Mouse (Mus musculus): ENCODE measurements at regions not wholly inside any gene's neighbourhood (a gene's known extent, or its start where the extent isn't known, plus 50 kb on each side); places are given as distances from the start of the nearest gene placed in this dataset.
"Not testable (repeated sequence)": the region's sequence is repeated elsewhere in the genome, so short reads cannot be mapped to it uniquely, and the experiment has no call there.

- WGBS: 80% methylated on average over 10 of the region's 10 CpGs
- not testable (repeated sequence) for ATAC-seq (ENCODE audit: borderline replicate concordance, extremely low read depth, low FRiP score, low TSS enrichment); H3K36me3 ChIP-seq; H3K27ac ChIP-seq; H3K27me3 ChIP-seq; H3K9me3 ChIP-seq; H3K4me1 ChIP-seq; H3K4me2 ChIP-seq; H3K9ac ChIP-seq; H3K4me3 ChIP-seq
Measured at GRCm38 (mm10) chr14:53427636-53428035, 826.3 kb downstream of the Dad1 start.

- H3K27ac ChIP-seq; H3K9ac ChIP-seq; H3K9me3 ChIP-seq; H3K36me3 ChIP-seq; H3K27me3 ChIP-seq; H3K4me3 ChIP-seq; H3K4me2 ChIP-seq; ATAC-seq (ENCODE audit: borderline replicate concordance, extremely low read depth, low FRiP score, low TSS enrichment); H3K4me1 ChIP-seq: not testable (repeated sequence)
- 58% methylated on average over 2 of the region's 2 CpGs for WGBS
Measured at GRCm38 (mm10) chr14:53416955-53417354, 836.9 kb downstream of the Dad1 start.

GRCm38 (mm10) chr14:53407500-53408227 is 846.2 kb downstream of the Dad1 start:
- H3K36me3 ChIP-seq; H3K9me3 ChIP-seq; H3K4me3 ChIP-seq; H3K27me3 ChIP-seq; H3K9ac ChIP-seq; ATAC-seq (ENCODE audit: borderline replicate concordance, extremely low read depth, low FRiP score, low TSS enrichment); H3K4me2 ChIP-seq; H3K27ac ChIP-seq; H3K4me1 ChIP-seq: not testable (repeated sequence)
- WGBS: 26% methylated on average over 2 of the region's 5 CpGs

GRCm38 (mm10) chr14:53390307-53390706 is 863.6 kb downstream of the Dad1 start:
- H3K36me3 ChIP-seq; H3K4me2 ChIP-seq; ATAC-seq (ENCODE audit: borderline replicate concordance, extremely low read depth, low FRiP score, low TSS enrichment); H3K9ac ChIP-seq; H3K9me3 ChIP-seq; H3K4me3 ChIP-seq; H3K27ac ChIP-seq; H3K4me1 ChIP-seq; H3K27me3 ChIP-seq: not testable (repeated sequence)
- no CpG with 5 or more reads among the region's 1 CpGs for WGBS

DNA sequence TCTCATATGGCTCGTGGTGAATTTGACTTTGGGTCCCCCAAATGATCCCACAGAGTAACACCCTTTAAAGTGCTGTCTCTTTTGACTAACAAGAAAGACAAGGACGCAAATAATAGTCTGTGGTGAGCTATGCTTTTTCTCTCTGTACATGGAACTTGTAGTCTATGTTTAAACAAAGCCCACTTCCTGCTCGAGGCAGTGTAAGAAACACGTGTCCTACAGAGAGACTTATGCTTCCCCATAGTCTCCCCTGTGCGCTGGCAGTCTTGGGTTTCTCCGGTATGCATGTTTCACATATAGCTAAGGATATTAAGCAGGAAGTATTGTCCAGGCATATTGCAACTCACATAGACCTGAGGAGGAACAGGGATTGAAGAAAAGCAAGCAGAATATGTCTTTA is 879.0 kb upstream of the Olfr1507 start:
- H3K4me3 ChIP-seq; H3K27ac ChIP-seq; H3K27me3 ChIP-seq; H3K4me1 ChIP-seq; ATAC-seq (ENCODE audit: borderline replicate concordance, extremely low read depth, low FRiP score, low TSS enrichment); H3K9ac ChIP-seq; H3K4me2 ChIP-seq; H3K36me3 ChIP-seq; H3K9me3 ChIP-seq: not testable (repeated sequence)
- 68% methylated on average over 5 of the region's 6 CpGs for WGBS

DNA sequence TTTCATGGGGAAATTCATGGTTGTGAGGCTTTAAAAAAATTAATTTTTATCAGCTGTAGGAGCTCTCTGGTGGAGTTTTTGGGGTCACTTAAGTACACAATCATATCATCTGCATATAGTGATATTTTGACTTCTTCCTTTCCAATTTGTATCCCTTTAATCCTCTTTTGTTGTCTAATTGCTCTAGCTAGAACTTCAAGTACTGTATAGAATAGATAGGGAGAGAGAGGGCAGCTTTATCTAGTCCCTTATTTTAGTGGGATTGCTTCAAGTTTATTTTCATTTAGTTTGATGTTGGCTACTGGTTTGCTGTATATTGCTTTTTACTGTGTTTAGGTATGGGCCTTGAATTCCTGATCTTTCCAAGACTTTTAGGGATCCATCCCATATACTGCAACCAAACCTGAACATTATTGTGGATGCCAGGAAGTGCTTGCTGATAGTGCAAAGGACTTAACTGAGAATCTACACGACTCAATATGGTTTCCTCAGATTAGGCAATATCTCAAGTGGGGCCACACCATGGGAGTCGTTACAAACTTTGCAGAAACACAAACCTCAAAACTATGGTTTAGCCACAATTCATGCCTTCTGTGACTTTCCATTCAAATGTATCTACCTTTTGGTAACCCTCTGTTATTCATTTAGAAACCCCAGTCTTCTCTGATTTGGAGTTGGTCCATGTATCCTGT is 878.4 kb upstream of the Olfr1507 start:
- not testable (repeated sequence) for H3K4me2 ChIP-seq; H3K9ac ChIP-seq; H3K27me3 ChIP-seq; ATAC-seq (ENCODE audit: borderline replicate concordance, extremely low read depth, low FRiP score, low TSS enrichment); H3K36me3 ChIP-seq; H3K4me1 ChIP-seq; H3K9me3 ChIP-seq; H3K4me3 ChIP-seq; H3K27ac ChIP-seq
- WGBS: no CpG with 5 or more reads among the region's 2 CpGs

- Histone ChIP-seq H3K4me1 (no peaks in the 10 kb centered on the region), H3K4me2 (no peak overlapping the region), H3K27me3 (no peaks in the 10 kb centered on the region), H3K27ac (no peak overlapping the region), H3K9me3 (no peaks in the 10 kb centered on the region), H3K4me3 (no peak overlapping the region), H3K9ac (no peak overlapping the region), H3K36me3 (no peaks in the 10 kb centered on the region)
- no peak for ATAC-seq (ENCODE audit: borderline replicate concordance, extremely low read depth, low FRiP score, low TSS enrichment)
- 47% methylated on average over 2 of the region's 2 CpGs for WGBS
Measured at GRCm38 (mm10) chr14:53369776-53370175, 874.2 kb upstream of the Olfr1507 start.

DNA sequence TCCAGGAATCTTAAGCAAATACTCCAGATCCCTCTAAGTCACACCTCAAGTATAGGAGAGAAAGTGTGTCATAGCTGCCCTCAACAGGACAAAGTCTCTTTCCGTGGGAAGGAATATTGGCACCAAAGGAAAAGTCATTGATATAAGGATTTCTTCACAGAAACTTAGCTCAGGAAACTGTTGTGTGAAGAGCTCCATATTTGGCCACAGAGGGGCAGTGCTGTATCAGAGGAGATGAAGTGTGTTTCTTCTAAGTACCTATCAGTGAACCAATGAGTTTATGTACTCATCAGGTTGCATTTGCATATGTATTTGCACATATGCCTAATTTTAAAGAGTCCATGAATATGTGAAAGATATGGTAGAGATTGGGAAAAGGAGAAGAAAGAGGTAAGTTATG is 871.9 kb upstream of the Olfr1507 start:
- H3K27me3 ChIP-seq; H3K4me1 ChIP-seq; H3K9me3 ChIP-seq; ATAC-seq (ENCODE audit: borderline replicate concordance, extremely low read depth, low FRiP score, low TSS enrichment); H3K4me3 ChIP-seq; H3K27ac ChIP-seq; H3K4me2 ChIP-seq; H3K36me3 ChIP-seq; H3K9ac ChIP-seq: not testable (repeated sequence)
- 24% methylated on average over 1 of the region's 1 CpGs for WGBS

DNA sequence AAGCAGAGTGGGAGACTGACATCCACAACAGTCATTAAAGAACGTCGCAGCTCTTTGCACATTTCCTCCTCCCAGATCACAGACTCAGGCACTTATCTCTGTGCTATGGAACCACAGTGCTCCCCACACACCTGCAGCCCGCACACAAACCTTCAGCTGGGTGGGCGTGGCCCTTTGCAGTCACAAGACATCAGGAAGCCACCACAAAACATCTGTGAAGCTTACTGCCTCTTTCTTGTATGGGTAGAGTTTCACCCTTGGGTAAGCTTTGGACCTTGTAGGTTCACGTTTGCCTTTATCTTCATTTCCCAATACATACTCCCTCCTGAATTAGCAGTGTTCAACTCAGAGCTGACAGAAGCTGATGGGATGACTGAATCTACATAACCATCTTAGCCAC is 868.4 kb upstream of the Olfr1507 start:
- not testable (repeated sequence) for H3K36me3 ChIP-seq; H3K27me3 ChIP-seq; H3K27ac ChIP-seq; ATAC-seq (ENCODE audit: borderline replicate concordance, extremely low read depth, low FRiP score, low TSS enrichment); H3K4me1 ChIP-seq; H3K4me3 ChIP-seq; H3K4me2 ChIP-seq; H3K9me3 ChIP-seq; H3K9ac ChIP-seq
- WGBS: 82% methylated on average over 5 of the region's 5 CpGs

DNA sequence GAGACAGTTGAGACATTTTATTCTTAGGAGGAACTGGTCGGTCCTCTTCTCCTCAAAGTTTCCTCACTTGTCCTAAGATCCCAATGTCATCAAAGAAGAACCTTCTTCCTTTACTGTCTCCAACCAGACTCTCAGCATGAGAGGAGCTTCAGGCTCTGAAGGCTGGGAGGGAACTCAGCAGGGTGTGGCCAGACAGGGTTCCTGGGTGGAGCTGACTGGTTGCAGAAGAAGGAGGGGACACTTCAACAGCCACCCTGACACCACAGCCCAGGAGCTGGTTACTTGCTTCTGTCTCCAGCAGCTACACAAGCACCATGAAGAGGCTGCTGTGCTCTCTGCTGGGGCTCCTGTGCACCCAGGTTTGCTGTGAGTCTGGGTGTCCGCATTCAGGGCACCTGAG is 866.5 kb upstream of the Olfr1507 start:
- H3K9me3 ChIP-seq; H3K4me3 ChIP-seq; H3K4me1 ChIP-seq; H3K36me3 ChIP-seq; H3K9ac ChIP-seq; H3K27ac ChIP-seq; H3K27me3 ChIP-seq; ATAC-seq (ENCODE audit: borderline replicate concordance, extremely low read depth, low FRiP score, low TSS enrichment); H3K4me2 ChIP-seq: not testable (repeated sequence)
- WGBS: 67% methylated on average over 2 of the region's 2 CpGs

- H3K36me3 ChIP-seq; H3K27me3 ChIP-seq; H3K27ac ChIP-seq; H3K9me3 ChIP-seq; H3K9ac ChIP-seq; H3K4me3 ChIP-seq; H3K4me1 ChIP-seq; ATAC-seq (ENCODE audit: borderline replicate concordance, extremely low read depth, low FRiP score, low TSS enrichment); H3K4me2 ChIP-seq: not testable (repeated sequence)
- 70% methylated on average over 1 of the region's 2 CpGs for WGBS
Measured at GRCm38 (mm10) chr14:53357498-53357897, 861.9 kb upstream of the Olfr1507 start.

DNA sequence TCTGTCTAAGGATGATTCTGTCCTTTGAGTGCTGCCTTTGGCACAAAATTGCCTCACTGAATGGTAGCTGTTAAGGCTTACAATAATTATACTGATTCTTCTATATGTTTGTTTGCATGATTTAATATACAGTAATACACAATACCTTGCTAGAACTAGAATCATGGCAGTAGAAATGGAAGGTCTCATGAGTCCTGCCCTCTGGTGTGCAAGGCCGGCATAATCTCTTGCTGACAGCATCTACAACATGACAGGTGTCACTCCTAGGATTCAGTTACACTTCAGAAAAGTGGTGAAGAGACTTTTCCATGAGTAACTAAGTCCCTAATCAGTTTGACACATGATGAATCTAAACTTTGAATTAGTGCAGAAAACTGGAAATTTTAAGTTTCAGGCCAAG is 861.2 kb upstream of the Olfr1507 start:
- H3K27ac ChIP-seq; H3K9ac ChIP-seq; H3K4me1 ChIP-seq; H3K9me3 ChIP-seq; H3K4me3 ChIP-seq; H3K4me2 ChIP-seq; H3K27me3 ChIP-seq; H3K36me3 ChIP-seq; ATAC-seq (ENCODE audit: borderline replicate concordance, extremely low read depth, low FRiP score, low TSS enrichment): not testable (repeated sequence)
- WGBS: no CpG with 5 or more reads among the region's 1 CpGs

GRCm38 (mm10) chr14:53351457-53351856 is 855.9 kb upstream of the Olfr1507 start:
- 75% methylated on average over 3 of the region's 3 CpGs for WGBS
- not testable (repeated sequence) for H3K9ac ChIP-seq; H3K9me3 ChIP-seq; H3K4me3 ChIP-seq; H3K4me1 ChIP-seq; H3K27me3 ChIP-seq; H3K4me2 ChIP-seq; ATAC-seq (ENCODE audit: borderline replicate concordance, extremely low read depth, low FRiP score, low TSS enrichment); H3K27ac ChIP-seq; H3K36me3 ChIP-seq

Data from lung, embryonic 15.5 days (tissue).